Mouse (Mus musculus): ENCODE measurements around the gene Ano6.

DNA sequence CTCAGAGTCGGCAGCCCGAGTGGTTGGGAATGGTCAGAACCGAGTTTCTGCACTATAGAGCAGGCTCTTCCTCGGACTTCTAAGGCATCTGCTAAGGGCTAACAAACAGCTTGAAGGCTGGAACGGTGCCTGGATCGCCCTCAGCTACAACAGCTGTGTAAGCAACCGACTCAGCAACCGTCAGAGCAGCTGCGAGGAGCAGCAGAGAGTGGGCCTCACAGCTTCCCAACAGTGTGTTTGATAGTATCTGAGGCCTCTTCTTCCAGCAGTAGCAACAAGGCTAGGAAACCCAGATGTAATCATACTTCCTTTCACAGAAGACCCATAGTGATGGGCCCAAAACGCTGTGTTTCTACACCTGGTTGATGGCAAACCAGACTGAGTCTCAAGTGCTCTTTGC, 33.5 kb upstream of the Ano6 start:
- TF ChIP-seq CTCF (IDR thresholded peaks at IDR 0.05; ENCODE audit: extremely low read depth, insufficient read depth, insufficient read length, insufficient replicate concordance): no peak
- no peak for TF ChIP-seq POLR2A (IDR thresholded peaks at IDR 0.05; ENCODE audit: low read depth, low read length)

Data from spleen, adult 2 months (tissue).